In the genomic region with DNA sequence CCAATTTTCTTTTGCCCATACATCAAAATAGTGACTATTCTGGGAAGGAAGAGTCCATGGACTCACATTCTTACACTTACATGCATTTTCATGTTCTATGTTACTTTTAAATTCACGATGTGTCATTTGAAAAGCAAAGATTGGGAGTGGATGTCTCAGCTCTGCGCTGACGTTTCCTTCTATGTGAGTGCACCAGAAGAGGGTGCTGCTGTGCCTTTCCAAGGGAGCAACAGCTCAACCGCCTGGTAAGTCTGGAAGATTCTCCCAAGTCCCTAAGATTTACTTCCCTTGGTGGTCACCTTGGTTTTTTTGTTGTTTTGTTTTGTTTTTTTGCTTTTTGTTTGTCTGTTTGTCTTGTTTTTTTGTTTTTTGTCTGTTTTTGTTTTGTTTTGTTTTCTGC, we compare ENCODE assay signal across 9 mouse cellular contexts. TPM values are rescaled to one million over a fixed set of nuclear protein-coding genes. Genes with fewer than 3 reads are reported as not detected.
DNase-seq lines count a peak whose midpoint lies in the region; ATAC-seq lines count a peak whose summit lies in the region.
"Had no signal": no experiment of that assay in that cellular context is flagged by ENCODE, and none has a peak within 500 bp of the region (broad histone marks: within the 10 kb centered on the region; RNA-seq: fewer than 3 reads in every experiment).

No protein-coding gene starts in this region.

- H3K27me3 ChIP-seq in limb, embryonic 11.5 days (ENCODE audit: control insufficient read depth, insufficient read depth, low read length) = no peaks in the 10 kb centered on the region
- peaks cover 2% of the 10 kb centered on the region for H3K27me3 ChIP-seq in limb, embryonic 10.5 days (ENCODE audit: low read depth, poor library complexity, severe bottlenecking)
- H3K27me3 ChIP-seq: limb, embryonic 15.5 days had no signal

- no peak overlapping the region for H3K4me2 ChIP-seq in limb, embryonic 11.5 days (ENCODE audit: low read depth, severe bottlenecking)
- H3K4me2 ChIP-seq: limb, embryonic 15.5 days had no signal

- peak; percentile 74 to 77 for DNase-seq in cerebellum, postnatal 10 days
- no peak for DNase-seq in cerebellum, adult 9-10 months
- peak; percentile 65 for DNase-seq in limb, embryonic 11.5 days (ENCODE audit: low spot score)
- no peak for DNase-seq in limb, embryonic 10.5 days (ENCODE audit: low spot score)
- DNase-seq in adrenal gland, postnatal 14 days = peak; percentile 53
- DNase-seq in heart, postnatal 14 days = peak; percentile 51 to 65
- peak; percentile 44 for DNase-seq in lung, postnatal 36 days
- DNase-seq in natural killer cell, adult 2 months (ENCODE audit: low spot score in 2 of 2) = no peak

- no peak for ATAC-seq in limb, embryonic 11.5 days (ENCODE audit: insufficient number of reproducible peaks, low FRiP score, low TSS enrichment, low read depth)

- no peaks in the 10 kb centered on the region for H3K9me3 ChIP-seq in limb, embryonic 11.5 days (ENCODE audit: control insufficient read depth, low read length)
- no peaks in the 10 kb centered on the region for H3K9me3 ChIP-seq in limb, embryonic 10.5 days (replicated peaks)
- H3K9me3 ChIP-seq: limb, embryonic 15.5 days had no signal

- no peak overlapping the region for H3K9ac ChIP-seq in limb, embryonic 11.5 days (ENCODE audit: low read length)
- H3K9ac ChIP-seq: limb, embryonic 15.5 days had no signal

- H3K4me3 ChIP-seq in limb, embryonic 11.5 days (ENCODE audit: low read depth, low read length) = no peak overlapping the region
- no peak overlapping the region for H3K4me3 ChIP-seq in limb, embryonic 10.5 days
- H3K4me3 ChIP-seq: limb, embryonic 15.5 days had no signal

- no peak overlapping the region for H3K27ac ChIP-seq in limb, embryonic 11.5 days (replicated peaks; ENCODE audit: low read depth, low read length)
- no peak overlapping the region for H3K27ac ChIP-seq in limb, embryonic 10.5 days
- H3K27ac ChIP-seq: limb, embryonic 15.5 days had no signal

- no peaks in the 10 kb centered on the region for H3K36me3 ChIP-seq in limb, embryonic 11.5 days (ENCODE audit: control insufficient read depth, insufficient read depth, low read length)
- H3K36me3 ChIP-seq in limb, embryonic 10.5 days = no peaks in the 10 kb centered on the region
- H3K36me3 ChIP-seq: limb, embryonic 15.5 days had no signal

- intact Hi-C loops in heart, postnatal 14 days (cut with DNase I) = loop anchor here (5.0 kb wide), 1 partner anchor 1427 kb away; no protein-coding TSS in a partner anchor

- 8% methylated on average over 4 of the region's 4 CpGs for WGBS in limb, embryonic 11.5 days
- WGBS in limb, embryonic 10.5 days = 10% methylated on average over 4 of the region's 4 CpGs

- H3K4me1 ChIP-seq in limb, embryonic 11.5 days (ENCODE audit: control insufficient read depth, insufficient read depth, low read length) = no peaks in the 10 kb centered on the region
- no peaks in the 10 kb centered on the region for H3K4me1 ChIP-seq in limb, embryonic 10.5 days
- H3K4me1 ChIP-seq: limb, embryonic 15.5 days had no signal

RNA-seq across cellular contexts. Expression of a gene that starts 6.1 kb away (rescaled TPM):
- polyA plus RNA-seq in limb, embryonic 11.5 days (2014; fragmentation: Nextera tagmentation; extraction: Ambion mirVana) = 1.8 and 2.3 TPM in 2 replicates
- polyA plus RNA-seq in limb, embryonic 10.5 days (2016; fragmentation: Nextera tagmentation; extraction: Ambion mirVana) = 0.14 and 0.44 TPM in 2 replicates
- total RNA-seq in adrenal gland, postnatal 14 days (2021) = 1.8 and 2.3 TPM in 2 replicates
- 1 to 10 TPM; 3.5 to 4.1 TPM for total RNA-seq in heart, postnatal 14 days (2021)

Comparison
In these comparisons a context has a peak if more than half of its experiments do, and no peak if none do; other contexts are left out.
1. DNase-seq: peak in cerebellum, postnatal 10 days (2 of 2), limb, embryonic 11.5 days (single experiment), adrenal gland, postnatal 14 days (single experiment), heart, postnatal 14 days (2 of 2) and lung, postnatal 36 days (single experiment); none in cerebellum, adult 9-10 months (single experiment), limb, embryonic 10.5 days (single experiment) and natural killer cell, adult 2 months (0 of 2).